Mouse (Mus musculus) embryonic stem cell, embryonic (primary cell): Measurements from ENCODE around the gene Gopc.

Experiments
- CTCF ChIA-PET, 4 experiments: fragments of 300-600 bp in 2 of 4; fragments of 350-600 bp in 2 of 4; sonication (Branson Sonifier 250); formaldehyde crosslinking; loops; one replicate each; lab custom pipeline; 2022; ENCODE audit warnings: inconsistent platforms in 2 of 4; lab: Charles Lee
- POLR2A ChIA-PET, 4 experiments: fragments of 300-600 bp in 2 of 4; fragments of 350-600 bp in 2 of 4; sonication (Branson Sonifier 250); formaldehyde crosslinking; loops; one replicate each; lab custom pipeline; 2022; ENCODE audit warnings: antibody characterized with exemption in 4 of 4, inconsistent platforms in 1 of 4; lab: Charles Lee

The Gopc gene

DNA sequence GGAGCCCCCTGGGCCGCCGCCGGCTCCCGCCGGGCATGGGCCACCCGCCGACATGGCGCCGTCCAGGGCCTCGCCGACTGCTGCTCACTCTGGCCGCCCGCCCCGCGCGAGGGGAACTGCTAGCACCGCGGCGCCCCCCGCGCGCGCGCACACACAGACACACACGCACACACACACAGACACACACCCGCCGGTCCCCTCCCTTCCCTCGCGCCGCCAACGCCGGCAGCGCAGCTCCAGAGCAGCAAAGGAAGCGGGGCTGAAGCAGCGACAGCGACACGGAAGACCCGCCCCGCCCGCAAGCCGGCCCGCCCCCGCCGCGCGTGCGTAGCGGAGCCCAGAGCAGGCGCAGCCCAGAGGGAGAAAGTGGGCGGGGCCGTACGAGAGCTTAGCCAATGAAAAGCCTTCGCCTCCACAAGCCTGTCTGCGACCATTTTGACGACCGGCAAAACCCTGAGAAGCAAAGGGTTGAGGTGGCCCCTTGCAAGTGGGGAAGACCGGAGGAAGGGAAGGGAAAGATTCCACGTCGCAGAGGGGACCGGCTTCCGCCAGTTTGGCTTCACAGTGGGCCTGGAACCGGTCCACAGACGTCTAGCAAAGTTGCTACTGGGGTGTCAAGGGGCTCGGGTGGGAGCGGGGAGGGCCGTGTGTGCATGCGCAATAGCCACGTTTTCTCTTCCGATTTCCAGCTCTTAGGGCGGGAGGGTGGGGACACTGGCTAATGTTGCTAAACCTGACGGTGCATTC is at the start of gene Gopc:
TSS of gene Gopc (minus strand) at position 280 of the 747 bp plus-strand sequence.
- CTCF ChIA-PET = interaction anchor here (0.6 to 3.4 kb wide), 16 partner anchors 28 to 276 kb away, joined by 3 to 19 read pairs (median 4); partner anchors contain the start of gene Nus1 (in 1 of the 4)
- POLR2A ChIA-PET = interaction anchor here (0.5 to 3.1 kb wide), 55 partner anchors 9 to 1247 kb away, joined by 3 to 27 read pairs (median 4); partner anchors contain the start of genes Nus1 (in 3 of the 4) and Dcbld1 (in 2 of the 4)

DNA sequence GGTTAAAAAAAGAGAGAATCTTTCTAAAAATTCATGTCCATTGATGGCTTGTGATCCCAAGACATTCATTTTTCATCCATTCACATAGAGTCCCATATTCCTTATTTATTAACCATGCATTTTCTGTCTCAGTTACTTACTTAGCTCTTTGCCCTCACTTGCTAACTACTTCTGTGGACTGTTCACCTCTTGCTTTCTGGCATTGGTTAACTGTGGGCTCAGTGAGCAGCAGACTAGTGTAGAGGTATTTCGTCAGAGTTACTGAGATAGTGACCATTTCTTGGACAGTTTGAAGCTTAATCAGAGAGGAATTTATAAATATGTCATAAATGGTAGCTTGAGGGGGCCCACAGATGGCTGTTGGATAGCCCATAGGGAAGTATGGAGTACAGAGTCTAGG is 49.0 kb upstream of the Gopc start:
- CTCF ChIA-PET = interaction anchor here in 2 of 4 experiments (0.6 to 0.9 kb wide), 2 partner anchors 14 kb away, joined by 3 to 4 read pairs; partner anchors contain the start of gene Nus1 (in 1 of the 2)
- POLR2A ChIA-PET = interaction anchor here in 2 of 4 experiments (0.9 to 8.2 kb wide), 4 partner anchors 12 to 202 kb away, joined by 3 to 53 read pairs (median 4); partner anchors contain the start of gene Nus1 (in 1 of the 2)

DNA sequence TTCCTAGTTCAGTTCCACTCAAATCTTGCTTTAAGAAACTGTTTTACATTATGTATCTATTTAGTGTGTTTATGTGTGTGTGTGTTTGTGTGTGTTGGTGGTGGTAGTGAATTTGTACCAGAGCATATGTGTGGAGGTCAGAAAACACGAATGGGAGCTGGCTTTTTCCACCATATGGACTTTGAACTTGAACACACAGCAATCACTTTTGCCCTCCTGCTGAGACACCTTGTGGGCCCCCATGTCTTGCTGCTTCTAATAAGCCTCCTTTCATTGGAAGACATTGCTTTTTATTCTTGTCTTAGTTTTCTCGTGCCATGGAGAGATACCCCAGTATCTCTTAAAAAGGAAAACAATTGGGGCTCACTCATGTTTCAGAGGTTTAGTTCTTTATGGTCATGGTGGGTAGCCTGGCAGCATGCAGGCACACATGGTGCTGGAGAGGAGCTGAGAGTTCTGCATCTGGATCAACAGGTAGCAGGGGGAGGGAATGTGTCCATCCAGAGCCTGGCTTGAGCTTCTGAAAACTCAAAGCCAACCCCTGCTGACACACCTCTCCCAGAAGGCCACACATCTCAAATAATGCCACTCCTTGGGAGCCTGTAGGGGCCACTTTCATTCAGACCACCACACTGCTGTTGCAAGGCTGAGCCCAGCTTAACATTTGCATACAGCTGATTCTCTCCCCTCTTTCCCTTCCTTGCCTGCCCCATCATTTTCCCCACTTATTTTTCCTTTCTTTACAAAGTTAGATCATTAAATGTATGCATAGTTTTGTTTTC is 45.9 kb upstream of the Gopc start:
- ChIA-PET POLR2A (interaction anchor here in 2 of 4 experiments (1.3 to 8.2 kb wide), 4 partner anchors 10 to 67 kb away, joined by 3 to 53 read pairs (median 8); partner anchors contain the start of genes Nus1 (in 2 of the 2) and Gopc (in 1 of the 2)), CTCF (interaction anchor here in 1 of 4 experiments (1.5 kb wide), 1 partner anchor 11 kb away, joined by 4 read pairs; no protein-coding TSS in a partner anchor)

DNA sequence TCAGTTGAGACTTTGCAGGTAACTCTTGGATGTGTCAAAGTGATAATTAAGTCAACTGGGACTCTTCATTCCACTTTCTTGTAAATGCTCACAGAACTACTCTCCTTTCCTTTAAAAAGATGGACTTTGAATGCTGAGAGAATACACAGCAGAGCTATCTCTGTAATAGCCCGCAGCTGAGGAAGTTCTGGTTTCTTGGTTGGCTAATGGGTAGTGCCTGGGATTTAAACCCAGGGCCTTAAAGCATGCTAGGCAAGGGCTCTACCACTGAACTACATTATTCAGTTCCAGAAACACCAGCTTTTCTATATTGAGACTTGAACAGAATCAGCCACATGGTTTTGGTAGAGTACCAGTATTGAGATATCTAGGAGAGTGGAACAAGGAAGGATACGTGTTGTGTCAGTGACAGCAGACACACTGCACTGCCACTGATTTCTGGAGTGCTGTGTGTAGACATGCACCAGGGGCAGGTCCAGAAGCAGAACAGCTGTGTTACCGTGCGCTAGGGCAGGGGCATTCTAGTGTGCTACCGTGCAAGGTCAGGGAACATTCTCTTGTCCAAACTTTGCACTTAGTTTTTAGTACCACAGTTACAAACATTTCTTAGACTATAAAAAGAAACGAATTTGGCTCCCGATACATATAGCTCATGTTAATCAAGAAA is 44.5 kb upstream of the Gopc start:
- ChIA-PET CTCF (interaction anchor here in 1 of 4 experiments (1.3 kb wide), 1 partner anchor 9 kb away, joined by 7 read pairs; the partner anchor contains the start of gene Nus1), POLR2A (interaction anchor here in 3 of 4 experiments (0.9 to 8.2 kb wide), 6 partner anchors 8 to 210 kb away, joined by 3 to 53 read pairs (median 4); partner anchors contain the start of genes Nus1 (in 2 of the 3) and Gopc (in 1 of the 3))

DNA sequence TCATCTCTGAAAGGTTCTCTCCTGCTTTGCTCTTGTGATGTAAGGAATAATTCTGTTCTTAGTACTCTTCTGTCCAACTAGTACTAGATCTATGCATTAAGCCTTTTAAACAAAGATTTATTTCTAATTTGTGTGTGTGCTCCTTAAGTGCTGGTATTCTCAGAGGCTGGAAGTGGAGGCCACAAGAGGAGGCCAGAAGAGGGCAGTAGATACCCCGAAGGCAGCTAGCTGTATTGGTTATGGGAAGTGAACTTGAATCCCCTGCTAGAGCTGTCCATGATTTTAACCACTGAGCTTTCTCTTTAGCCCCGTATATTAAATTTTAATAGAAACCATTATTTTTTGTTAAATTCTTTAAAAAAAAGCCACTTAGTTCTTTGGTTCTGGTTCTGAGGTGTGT is 41.2 kb upstream of the Gopc start:
- ChIA-PET CTCF (interaction anchor here (0.6 to 1.8 kb wide), 8 partner anchors 13 to 572 kb away, joined by 3 to 6 read pairs (median 5); partner anchors contain the start of genes Gopc (in 1 of the 4) and Slc35f1 (in 1 of the 4)), POLR2A (interaction anchor here in 3 of 4 experiments (0.6 to 1.6 kb wide), 8 partner anchors 10 to 756 kb away, joined by 3 to 12 read pairs (median 4); partner anchors contain the start of gene Gopc (in 1 of the 3))

DNA sequence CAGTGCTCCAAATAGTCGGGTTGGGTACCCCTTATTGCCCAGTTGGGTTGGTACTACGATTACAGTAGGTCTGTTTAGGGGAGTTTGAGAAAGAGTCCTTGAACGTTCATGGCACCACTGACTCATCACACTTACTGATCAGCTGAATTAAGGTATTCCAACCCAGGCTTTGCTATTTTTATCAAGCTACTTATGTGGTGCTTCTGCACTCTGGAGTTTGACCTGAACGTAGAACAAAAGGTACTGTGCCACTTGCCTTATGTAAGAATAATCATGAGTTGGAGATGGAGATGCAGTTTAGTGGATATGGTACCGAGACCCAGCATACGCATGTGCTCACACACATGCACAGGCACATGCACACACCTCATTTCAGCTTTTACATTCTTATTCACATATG is 39.8 kb upstream of the Gopc start:
- CTCF ChIA-PET = no interaction called here
- POLR2A ChIA-PET = interaction anchor here in 2 of 4 experiments (0.7 to 1.2 kb wide), 2 partner anchors 21 to 40 kb away, joined by 3 read pairs; partner anchors contain the start of gene Gopc (in 1 of the 2)

DNA sequence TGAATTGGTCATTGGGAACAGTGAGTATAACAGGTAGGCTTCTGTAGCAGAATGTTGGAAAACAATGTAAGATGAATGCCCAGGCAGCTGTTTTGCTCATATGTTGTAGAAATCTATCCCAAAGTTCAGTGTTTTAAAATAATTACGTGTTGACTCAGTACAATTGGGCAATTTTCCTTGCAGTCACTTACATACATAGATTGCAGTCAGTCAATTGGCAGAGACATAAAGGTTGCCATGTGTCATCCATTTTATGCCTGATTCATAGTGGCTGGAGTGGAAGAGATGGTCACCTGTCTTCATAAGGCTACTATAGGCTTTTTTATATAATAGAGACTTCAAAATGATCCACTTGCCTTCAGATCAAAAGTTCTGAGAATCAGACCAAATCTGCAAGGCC is 38.6 kb upstream of the Gopc start:
- POLR2A ChIA-PET = interaction anchor here in 2 of 4 experiments (0.8 to 6.2 kb wide), 3 partner anchors 8 to 204 kb away, joined by 3 to 53 read pairs (median 9); partner anchors contain the start of gene Gopc (in 1 of the 2)
- CTCF ChIA-PET = interaction anchor here in 1 of 4 experiments (0.6 kb wide), 1 partner anchor 270 kb away, joined by 4 read pairs; the partner anchor contains the start of gene Slc35f1

DNA sequence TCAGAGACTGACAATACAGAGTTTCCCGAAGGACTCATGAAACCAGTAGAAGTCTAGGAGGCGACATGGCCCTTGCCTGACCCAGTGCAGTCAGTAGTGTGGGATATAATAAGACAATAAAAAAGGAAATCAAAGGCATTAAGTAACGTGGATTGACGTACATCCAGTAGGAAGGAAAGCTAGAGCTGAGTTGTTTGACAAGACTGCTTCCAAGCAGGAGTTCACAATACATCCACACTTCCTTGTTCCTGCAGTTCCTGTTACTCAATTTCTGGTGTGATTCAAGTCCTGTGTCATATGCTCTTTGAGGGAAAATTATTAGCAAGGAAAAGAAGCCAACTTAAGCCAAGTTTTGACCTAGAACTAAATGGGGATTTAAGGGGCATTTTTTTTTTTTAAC is 37.5 kb upstream of the Gopc start:
- POLR2A ChIA-PET = interaction anchor here in 2 of 4 experiments (1.3 to 6.2 kb wide), 5 partner anchors 9 to 38 kb away, joined by 3 to 53 read pairs (median 9); partner anchors contain the start of gene Gopc (in 2 of the 2)
- CTCF ChIA-PET = no interaction called here

DNA sequence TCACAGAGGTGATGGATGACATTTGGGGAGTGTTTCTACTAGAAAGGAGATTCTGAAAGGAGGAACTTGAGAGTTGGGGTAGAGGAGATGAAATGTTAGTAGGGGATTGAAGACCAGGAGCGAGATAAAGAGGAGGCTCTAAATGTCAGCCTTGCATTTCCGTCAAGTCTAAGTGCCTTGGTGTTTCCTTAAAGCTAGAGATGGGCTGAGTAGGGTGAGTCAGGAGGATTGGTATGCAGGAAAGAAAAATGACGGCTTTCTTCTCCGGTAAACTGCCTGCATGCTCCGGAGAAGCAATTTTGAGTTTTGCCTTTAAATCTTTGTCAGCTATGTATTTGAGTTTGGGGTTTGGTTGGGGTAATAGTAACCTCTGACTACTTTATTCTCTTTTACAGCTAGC is 37.0 kb upstream of the Gopc start:
- ChIA-PET CTCF (no interaction called here), POLR2A (interaction anchor here in 3 of 4 experiments (0.5 to 6.2 kb wide), 15 partner anchors 9 to 186 kb away, joined by 3 to 53 read pairs (median 5); partner anchors contain the start of genes Gopc (in 2 of the 3) and Dcbld1 (in 1 of the 3))

DNA sequence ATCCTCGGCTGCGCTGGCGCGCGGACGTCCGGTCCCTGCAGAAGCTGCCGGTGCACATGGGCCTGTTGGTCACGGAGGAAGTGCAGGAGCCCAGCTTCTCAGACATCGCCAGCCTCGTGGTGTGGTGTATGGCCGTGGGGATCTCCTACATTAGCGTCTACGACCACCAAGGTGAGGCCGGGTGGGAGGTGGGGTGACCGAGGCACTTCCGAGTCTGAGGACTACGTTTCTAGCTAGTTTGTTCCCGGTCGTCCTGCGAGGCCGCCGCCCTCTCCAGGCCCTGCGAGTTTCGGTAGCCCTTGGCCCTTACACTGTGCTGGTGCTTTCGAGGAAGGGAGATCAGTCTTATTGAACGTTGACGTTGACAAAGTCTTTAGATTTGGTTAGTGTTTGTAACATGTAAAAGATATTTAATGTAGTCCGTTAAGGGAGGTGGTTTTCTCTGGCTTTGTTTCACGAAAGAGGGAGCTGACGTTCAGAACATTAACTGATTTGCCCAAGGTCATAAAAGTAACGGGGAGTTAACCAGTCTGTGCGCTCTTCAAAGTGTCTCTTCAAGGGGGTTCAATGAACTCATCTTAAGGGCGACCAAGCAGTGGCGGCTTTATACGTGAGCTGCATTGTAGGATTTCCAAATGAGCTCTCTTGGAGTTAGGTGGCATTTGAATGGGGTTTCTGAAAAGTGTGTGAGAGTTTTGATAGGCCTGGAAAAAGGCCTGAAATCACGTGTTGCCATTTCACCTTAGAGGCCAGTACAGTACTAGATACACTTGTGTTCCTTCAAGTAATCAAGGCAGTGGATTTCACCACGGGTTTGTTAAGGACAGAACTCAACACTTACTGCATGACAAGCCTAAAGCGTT is 36.3 kb upstream of the Gopc start:
- POLR2A ChIA-PET = interaction anchor here in 3 of 4 experiments (0.5 to 6.2 kb wide), 23 partner anchors 9 to 367 kb away, joined by 3 to 53 read pairs (median 4); partner anchors contain the start of genes Gopc (in 3 of the 3) and Dcbld1 (in 1 of the 3)
- CTCF ChIA-PET = interaction anchor here in 3 of 4 experiments (0.6 to 1.8 kb wide), 3 partner anchors 13 to 342 kb away, joined by 3 to 4 read pairs (median 3); no protein-coding TSS in a partner anchor

DNA sequence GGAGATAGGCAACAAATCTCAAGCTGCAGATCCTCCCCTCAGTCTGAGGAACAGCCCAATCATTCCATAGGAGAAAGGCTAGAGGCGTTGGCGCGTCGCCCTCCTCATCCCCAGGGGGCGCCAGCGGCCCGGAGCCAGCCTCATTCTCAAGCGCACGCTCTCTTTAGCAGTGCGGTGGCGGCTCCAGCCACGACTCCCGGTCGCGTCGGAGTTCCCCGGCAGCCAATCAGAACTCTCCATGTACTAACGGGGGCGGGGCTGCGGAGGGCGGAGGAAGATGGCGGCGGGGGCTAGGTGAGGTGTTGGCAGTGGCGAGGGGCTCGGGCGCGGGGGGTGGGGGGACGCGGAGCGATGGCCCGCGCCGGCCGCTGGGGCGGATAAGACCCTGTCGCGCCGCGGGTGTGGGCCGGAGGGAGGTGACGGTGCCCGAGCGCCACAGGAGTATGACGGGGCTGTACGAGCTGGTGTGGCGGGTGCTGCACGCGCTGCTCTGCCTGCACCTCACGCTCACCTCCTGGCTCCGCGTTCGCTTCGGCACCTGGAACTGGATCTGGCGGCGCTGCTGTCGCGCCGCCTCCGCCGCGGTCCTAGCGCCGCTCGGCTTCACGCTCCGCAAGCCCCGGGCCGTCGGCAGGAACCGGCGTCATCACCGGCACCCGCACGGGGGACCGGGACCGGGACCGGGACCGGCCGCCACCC is 35.5 kb upstream of the Gopc start, which contains the start of gene Nus1:
TSS of gene Nus1 (plus strand) at position 249 of the 699 bp plus-strand sequence.
- POLR2A ChIA-PET = interaction anchor here (0.6 to 6.2 kb wide), 22 partner anchors 9 to 447 kb away, joined by 3 to 53 read pairs (median 4); partner anchors contain the start of genes Gopc (in 3 of the 4) and Dcbld1 (in 1 of the 4)
- CTCF ChIA-PET = interaction anchor here in 3 of 4 experiments (0.6 to 1.8 kb wide), 11 partner anchors 9 to 690 kb away, joined by 3 to 7 read pairs (median 3); partner anchors contain the start of gene Gopc (in 1 of the 3)

DNA sequence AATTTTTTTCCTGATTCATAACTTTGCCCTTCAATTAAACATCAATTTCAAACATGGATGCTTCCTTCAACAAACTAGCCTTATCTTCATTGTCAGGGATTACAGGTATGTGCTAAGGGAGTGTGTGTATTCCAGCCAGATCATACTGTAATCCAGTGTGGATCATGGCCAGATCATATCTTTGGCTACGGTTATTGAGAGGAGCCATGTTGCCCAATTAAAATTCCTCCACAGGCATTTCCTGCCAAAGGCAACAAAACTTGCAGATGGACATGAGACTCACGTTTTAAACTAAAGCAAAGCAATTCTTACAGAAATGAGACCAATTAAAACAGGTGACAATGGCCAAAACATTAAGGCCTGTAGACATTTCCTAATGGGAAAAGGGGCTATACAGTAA is 34.5 kb upstream of the Gopc start:
- CTCF ChIA-PET = interaction anchor here in 3 of 4 experiments (0.6 to 1.8 kb wide), 10 partner anchors 9 to 691 kb away, joined by 3 to 7 read pairs (median 4); partner anchors contain the start of gene Gopc (in 1 of the 3)
- POLR2A ChIA-PET = interaction anchor here (0.7 to 6.2 kb wide), 9 partner anchors 11 to 889 kb away, joined by 3 to 53 read pairs (median 10); partner anchors contain the start of gene Gopc (in 3 of the 4)

DNA sequence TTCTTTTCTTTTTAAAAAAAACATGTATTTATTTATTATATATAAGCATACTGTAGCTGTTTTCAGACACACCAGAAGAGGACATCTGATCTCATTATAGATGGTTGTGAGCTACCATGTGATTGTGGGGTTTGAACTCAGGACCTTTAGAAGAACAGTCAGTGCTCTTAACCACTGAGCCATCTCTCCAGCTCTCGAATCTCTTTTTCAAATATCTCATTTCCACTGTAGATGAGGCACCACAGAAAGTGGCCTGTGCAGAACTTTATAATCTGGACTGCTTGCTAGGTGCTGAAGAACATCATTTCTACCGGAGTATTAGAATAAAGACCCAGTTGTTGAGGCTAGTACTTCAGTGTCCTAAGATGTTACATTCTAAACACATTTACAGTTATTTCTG is 33.1 kb upstream of the Gopc start:
- ChIA-PET POLR2A (interaction anchor here in 1 of 4 experiments (6.2 kb wide), 1 partner anchor 14 kb away, joined by 53 read pairs; no protein-coding TSS in a partner anchor), CTCF (no interaction called here)

DNA sequence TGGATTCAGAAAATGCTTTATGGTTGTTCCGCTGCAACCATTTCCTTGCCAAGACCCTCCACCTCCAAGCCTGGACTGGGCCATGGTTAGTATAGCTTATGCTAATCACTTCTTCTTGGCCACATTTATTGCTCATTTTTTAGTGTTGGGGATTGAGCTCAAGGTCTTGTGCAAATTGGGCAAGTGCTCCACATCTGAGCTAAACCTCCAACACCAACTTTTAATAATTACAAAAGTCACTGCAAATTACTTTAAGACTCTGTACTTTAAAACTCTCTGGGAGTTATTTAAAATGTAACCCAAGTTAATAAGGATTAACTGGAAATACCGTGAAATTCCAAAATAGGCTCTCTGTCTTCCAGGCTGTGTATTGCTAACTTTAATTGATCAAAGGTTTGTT is 25.6 kb upstream of the Gopc start:
- ChIA-PET CTCF (interaction anchor here in 2 of 4 experiments (0.7 to 0.9 kb wide), 2 partner anchors 10 to 187 kb away, joined by 3 read pairs; partner anchors contain the start of gene Nus1 (in 1 of the 2)), POLR2A (interaction anchor here in 1 of 4 experiments (1.9 kb wide), 1 partner anchor 10 kb away, joined by 4 read pairs; the partner anchor contains the start of gene Nus1)

DNA sequence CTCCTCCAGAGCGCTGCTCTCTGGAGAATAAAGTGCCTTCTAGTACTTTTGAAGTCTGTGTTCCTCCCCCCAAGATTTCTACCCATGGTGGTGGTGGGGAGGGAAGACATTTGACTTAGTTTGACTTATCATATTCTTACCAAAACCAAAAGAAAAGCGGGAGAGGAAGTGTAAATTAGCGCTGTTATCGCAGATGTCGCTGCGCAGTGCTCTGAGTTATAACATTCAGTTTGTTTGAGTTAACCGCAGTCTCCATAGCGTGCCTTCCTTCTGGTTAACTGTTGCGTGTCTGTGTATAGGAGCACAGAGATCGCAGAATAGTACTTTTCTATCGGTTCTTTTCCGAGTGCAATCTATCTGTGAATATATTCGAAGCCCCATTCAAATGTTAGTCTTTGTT is 23.2 kb upstream of the Gopc start:
- CTCF ChIA-PET = no interaction called here
- POLR2A ChIA-PET = interaction anchor here in 1 of 4 experiments (1.3 kb wide), 1 partner anchor 12 kb away, joined by 4 read pairs; the partner anchor contains the start of gene Nus1
